Mouse (Mus musculus): Measurements from ENCODE around the gene Fgg. TPM values are rescaled to one million over a fixed set of nuclear protein-coding genes. Genes with fewer than 3 reads are reported as not detected.

The Fgg gene
- polyA plus RNA-seq (2014; fragmentation: Nextera tagmentation; extraction: Ambion mirVana), result 0.95 TPM in 1 of 2 replicates, not detected in the other

DNA sequence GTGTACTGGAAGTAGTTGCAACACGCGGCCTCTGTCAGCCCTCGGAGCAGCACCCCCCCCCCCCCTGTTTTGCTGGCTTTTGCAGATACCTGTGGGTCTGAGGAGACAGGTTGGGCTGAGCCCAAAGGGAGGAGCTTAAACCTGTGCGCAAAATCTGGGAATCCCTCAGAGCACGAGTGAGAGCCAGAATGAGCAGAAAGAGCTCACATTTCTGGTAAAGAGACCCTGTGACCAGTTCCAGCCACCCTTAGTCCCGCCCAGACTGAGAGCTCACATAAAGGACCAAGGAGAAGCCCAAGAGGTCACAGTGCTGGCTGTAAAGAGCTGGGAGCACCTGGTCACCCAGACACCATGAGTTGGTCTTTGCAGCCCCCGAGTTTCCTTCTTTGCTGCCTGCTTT lies at the start of gene Fgg:
Gene Fgg (plus strand): TSS at position 168 of the 400 bp plus-strand sequence.
- ATAC-seq (ENCODE audit: insufficient number of reproducible peaks, insufficient read depth, low FRiP score, low read depth), result no peak

DNA sequence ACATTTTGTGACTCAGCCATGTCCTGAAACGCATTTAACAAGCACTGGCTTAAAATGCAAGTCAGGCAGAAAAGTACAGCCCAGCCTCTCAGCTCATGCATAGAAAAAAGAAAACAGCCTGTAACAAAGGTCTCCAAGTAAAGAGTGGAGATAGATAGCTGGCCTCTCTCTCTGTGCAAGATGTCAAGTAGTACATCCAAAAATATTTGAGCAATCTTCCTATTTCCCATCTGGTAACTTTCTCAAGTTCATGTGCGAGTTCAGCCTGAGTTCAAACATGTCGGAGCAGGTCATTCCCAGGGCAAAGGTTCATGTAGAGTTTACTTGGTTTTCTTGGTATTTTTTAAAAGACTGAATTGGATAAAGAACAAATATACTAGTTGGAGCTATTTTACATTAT lies 36.5 kb upstream of the Fgg start:
- Histone ChIP-seq H3K27me3 (ENCODE audit: control insufficient read depth, insufficient read depth, low read length) (no peaks in the 10 kb centered on the region), H3K4me1 (ENCODE audit: control insufficient read depth, insufficient read depth, low read length) (no peaks in the 10 kb centered on the region), H3K4me3 (ENCODE audit: low read depth, low read length) (no peak overlapping the region), H3K27ac (ENCODE audit: low read length) (no peak overlapping the region), H3K36me3 (ENCODE audit: control insufficient read depth, insufficient read depth, low read length) (no peaks in the 10 kb centered on the region), H3K9me3 (ENCODE audit: control insufficient read depth, low read depth, low read length) (no peaks in the 10 kb centered on the region), H3K9ac (replicated peaks; ENCODE audit: low read depth, low read length) (no peak overlapping the region), H3K4me2 (replicated peaks; ENCODE audit: low read depth, low read length) (no peak overlapping the region)
- WGBS, result 61% methylated on average over 3 of the region's 3 CpGs
- ATAC-seq (ENCODE audit: insufficient number of reproducible peaks, insufficient read depth, low FRiP score, low read depth), result no peak

More for the DNA sequence above, at the start of gene Fgg:
- WGBS, result 42% methylated on average over 7 of the region's 7 CpGs
- H3K36me3 ChIP-seq (ENCODE audit: control insufficient read depth, insufficient read depth, low read length), result no peaks in the 10 kb centered on the region
- H3K4me1 ChIP-seq (ENCODE audit: control insufficient read depth, insufficient read depth, low read length), result no peaks in the 10 kb centered on the region
- H3K4me3 ChIP-seq (ENCODE audit: low read depth, low read length), result no peak within 1 kb of the TSS
- H3K9ac ChIP-seq (replicated peaks; ENCODE audit: low read depth, low read length), result no peak within 1 kb of the TSS
- no peaks in the 10 kb centered on the region for H3K9me3 ChIP-seq (ENCODE audit: control insufficient read depth, low read depth, low read length)
- no peak within 1 kb of the TSS for H3K27ac ChIP-seq (ENCODE audit: low read length)
- H3K27me3 ChIP-seq (ENCODE audit: control insufficient read depth, insufficient read depth, low read length), result no peaks in the 10 kb centered on the region
- H3K4me2 ChIP-seq (replicated peaks; ENCODE audit: low read depth, low read length), result no peak within 1 kb of the TSS

DNA sequence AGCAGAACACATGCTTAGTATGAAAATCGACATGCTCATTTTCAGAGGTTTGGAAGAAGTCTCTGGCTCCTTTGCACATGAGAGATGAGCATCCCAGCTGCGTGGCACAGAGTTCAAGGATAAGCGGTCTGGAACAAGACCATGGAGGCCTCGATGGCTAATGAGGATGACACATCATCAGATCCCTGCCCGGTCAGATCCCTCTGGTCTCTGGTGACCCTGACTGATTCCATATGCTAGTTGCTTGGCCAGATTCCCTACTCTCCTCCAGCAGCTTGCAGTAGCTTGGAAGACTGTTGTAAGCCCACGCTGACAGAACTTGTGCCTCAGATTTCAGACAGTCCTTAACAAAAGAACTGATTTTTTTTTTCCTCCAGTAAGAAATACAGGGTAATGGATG lies 26.7 kb upstream of the Fgg start:
- no peaks in the 10 kb centered on the region for H3K9me3 ChIP-seq (ENCODE audit: control insufficient read depth, low read depth, low read length)
- H3K27me3 ChIP-seq (ENCODE audit: control insufficient read depth, insufficient read depth, low read length), result no peaks in the 10 kb centered on the region
- no peak overlapping the region; the same call in 1 of the 2 replicates for H3K27ac ChIP-seq (ENCODE audit: low read length)
- H3K4me1 ChIP-seq (ENCODE audit: control insufficient read depth, insufficient read depth, low read length), result no peaks in the 10 kb centered on the region
- peak; percentile 58; the same call in 1 of the 2 replicates for ATAC-seq (ENCODE audit: insufficient number of reproducible peaks, insufficient read depth, low FRiP score, low read depth)
- no peak overlapping the region for H3K4me3 ChIP-seq (ENCODE audit: low read depth, low read length)
- H3K4me2 ChIP-seq (replicated peaks; ENCODE audit: low read depth, low read length), result no peak overlapping the region
- no peaks in the 10 kb centered on the region for H3K36me3 ChIP-seq (ENCODE audit: control insufficient read depth, insufficient read depth, low read length)
- H3K9ac ChIP-seq (replicated peaks; ENCODE audit: low read depth, low read length), result no peak overlapping the region
- 56% methylated on average over 6 of the region's 6 CpGs for WGBS

DNA sequence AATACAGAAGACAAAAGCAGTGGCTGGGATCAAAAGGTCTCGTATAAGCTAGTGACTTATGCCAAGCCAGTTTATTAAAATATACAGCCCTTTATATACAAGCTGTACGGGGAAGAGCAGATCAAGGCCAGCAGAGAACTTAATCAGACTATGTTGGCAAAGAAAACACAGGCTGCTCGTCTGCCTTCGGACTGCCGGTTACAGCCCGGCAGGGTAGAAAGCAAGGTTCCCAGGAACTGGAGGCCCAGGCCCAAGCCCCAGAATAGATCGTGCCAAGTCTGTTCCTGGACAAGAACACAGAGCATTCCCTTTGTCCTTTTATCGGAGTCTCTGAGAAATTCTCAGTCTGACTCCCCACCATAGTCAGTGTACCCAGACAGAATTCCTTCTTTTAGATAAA lies 25.7 kb upstream of the Fgg start:
- Histone ChIP-seq H3K9ac (replicated peaks; ENCODE audit: low read depth, low read length) (no peak overlapping the region), H3K9me3 (ENCODE audit: control insufficient read depth, low read depth, low read length) (no peaks in the 10 kb centered on the region), H3K36me3 (ENCODE audit: control insufficient read depth, insufficient read depth, low read length) (no peaks in the 10 kb centered on the region), H3K4me3 (ENCODE audit: low read depth, low read length) (no peak overlapping the region), H3K4me2 (replicated peaks; ENCODE audit: low read depth, low read length) (no peak overlapping the region), H3K27me3 (ENCODE audit: control insufficient read depth, insufficient read depth, low read length) (no peaks in the 10 kb centered on the region), H3K4me1 (ENCODE audit: control insufficient read depth, insufficient read depth, low read length) (no peaks in the 10 kb centered on the region), H3K27ac (ENCODE audit: low read length) (no peak overlapping the region)
- no peak for ATAC-seq (ENCODE audit: insufficient number of reproducible peaks, insufficient read depth, low FRiP score, low read depth)
- 59% methylated on average over 8 of the region's 8 CpGs for WGBS

DNA sequence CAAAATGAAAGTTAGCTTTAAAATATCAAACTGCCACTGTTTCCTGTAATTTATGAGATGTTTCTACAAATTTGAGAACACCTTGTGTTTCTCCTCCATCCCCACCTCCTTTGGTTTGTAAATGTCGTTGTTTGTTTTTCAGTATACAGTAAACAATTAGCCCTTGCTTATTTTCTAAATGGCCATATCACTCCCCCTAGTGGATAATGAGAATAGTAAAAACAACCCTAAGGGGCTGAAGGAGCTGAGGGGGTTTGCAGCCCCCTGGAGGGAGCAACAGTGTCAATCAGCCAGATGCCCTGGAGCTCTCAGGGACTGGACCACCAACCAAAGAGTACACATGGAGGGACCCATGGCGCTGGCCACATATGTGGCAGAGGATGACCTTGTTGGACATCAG lies 22.7 kb upstream of the Fgg start:
- H3K4me3 ChIP-seq (ENCODE audit: low read depth, low read length), result no peak overlapping the region
- no peaks in the 10 kb centered on the region for H3K9me3 ChIP-seq (ENCODE audit: control insufficient read depth, low read depth, low read length)
- no peak for ATAC-seq (ENCODE audit: insufficient number of reproducible peaks, insufficient read depth, low FRiP score, low read depth)
- H3K9ac ChIP-seq (replicated peaks; ENCODE audit: low read depth, low read length), result no peak overlapping the region
- H3K27me3 ChIP-seq (ENCODE audit: control insufficient read depth, insufficient read depth, low read length), result no peaks in the 10 kb centered on the region
- no peaks in the 10 kb centered on the region for H3K36me3 ChIP-seq (ENCODE audit: control insufficient read depth, insufficient read depth, low read length)
- WGBS, result 79% methylated on average over 2 of the region's 2 CpGs
- H3K27ac ChIP-seq (ENCODE audit: low read length), result no peak overlapping the region
- no peak overlapping the region for H3K4me2 ChIP-seq (replicated peaks; ENCODE audit: low read depth, low read length)
- H3K4me1 ChIP-seq (ENCODE audit: control insufficient read depth, insufficient read depth, low read length), result no peaks in the 10 kb centered on the region

DNA sequence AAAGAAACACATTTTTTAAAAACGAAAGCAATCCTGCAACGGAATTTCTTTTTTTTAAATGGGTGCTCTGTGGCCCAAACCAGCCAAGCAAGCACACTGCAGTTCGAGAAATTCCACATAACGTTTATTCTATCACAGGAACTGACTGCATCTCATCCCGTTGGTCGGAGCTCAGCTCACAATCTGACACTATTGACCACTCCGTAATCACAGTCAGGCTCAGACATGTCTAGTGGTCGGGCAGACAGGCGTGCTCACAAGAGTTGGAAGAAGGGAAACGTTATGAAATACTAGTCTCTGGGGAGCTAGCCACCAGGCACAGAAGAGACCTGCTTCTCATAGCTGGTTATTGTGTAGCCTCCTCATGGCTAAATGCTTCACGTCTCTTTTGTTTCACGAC lies 15.6 kb upstream of the Fgg start:
- peaks cover 3% of the 10 kb centered on the region; the same call in 1 of the 2 replicates for H3K4me1 ChIP-seq (ENCODE audit: control insufficient read depth, insufficient read depth, low read length)
- H3K36me3 ChIP-seq (ENCODE audit: control insufficient read depth, insufficient read depth, low read length), result no peaks in the 10 kb centered on the region
- H3K27me3 ChIP-seq (ENCODE audit: control insufficient read depth, insufficient read depth, low read length), result no peaks in the 10 kb centered on the region
- H3K4me3 ChIP-seq (ENCODE audit: low read depth, low read length), result no peak overlapping the region
- H3K9me3 ChIP-seq (ENCODE audit: control insufficient read depth, low read depth, low read length), result no peaks in the 10 kb centered on the region
- no peak for ATAC-seq (ENCODE audit: insufficient number of reproducible peaks, insufficient read depth, low FRiP score, low read depth)
- WGBS, result 67% methylated on average over 12 of the region's 12 CpGs
- no peak overlapping the region for H3K27ac ChIP-seq (ENCODE audit: low read length)
- no peak overlapping the region for H3K9ac ChIP-seq (replicated peaks; ENCODE audit: low read depth, low read length)
- no peak overlapping the region for H3K4me2 ChIP-seq (replicated peaks; ENCODE audit: low read depth, low read length)

DNA sequence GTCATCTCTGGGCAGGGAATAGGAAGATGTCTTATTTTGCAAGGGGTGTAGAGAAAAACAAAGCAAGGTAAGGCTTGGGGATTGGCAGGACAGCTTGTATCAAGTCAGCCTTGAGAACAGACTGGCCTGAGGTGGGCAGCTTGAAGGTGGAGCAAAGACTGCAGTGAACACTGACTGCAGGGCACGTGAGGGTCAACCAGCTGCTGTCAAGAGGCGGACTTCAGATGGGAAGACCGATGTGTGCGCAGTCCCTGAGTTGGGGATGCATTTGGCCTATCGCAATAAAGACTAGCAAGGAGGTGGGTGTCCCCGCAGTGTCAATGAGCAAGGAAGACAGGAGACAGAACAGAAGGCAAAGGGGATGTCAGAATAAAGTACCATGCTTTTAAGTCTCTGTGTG lies 14.6 kb upstream of the Fgg start:
- WGBS, result 73% methylated on average over 6 of the region's 6 CpGs

DNA sequence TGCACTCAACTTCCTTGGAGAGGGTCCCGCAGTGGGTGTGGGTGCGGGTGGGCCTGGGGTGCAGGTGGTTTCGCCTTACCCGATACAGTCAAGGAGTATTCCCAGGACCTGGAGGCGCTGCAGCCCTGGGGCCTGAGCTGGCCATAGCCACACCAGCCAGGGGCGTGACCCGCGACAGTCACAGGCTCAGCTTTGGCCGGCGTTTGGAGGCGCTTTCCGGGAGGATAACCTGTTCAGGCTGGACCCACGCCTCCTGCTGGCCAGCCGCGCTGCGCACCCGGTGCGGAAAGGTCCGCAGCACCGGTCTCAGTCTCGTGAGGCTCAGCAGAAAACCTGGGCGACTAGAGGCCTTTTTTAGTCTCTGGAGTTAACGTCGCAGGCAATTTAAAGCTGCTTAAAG lies 12.2 kb upstream of the Fgg start:
- H3K9me3 ChIP-seq (ENCODE audit: control insufficient read depth, low read depth, low read length), result no peaks in the 10 kb centered on the region
- peak; percentile 80; the same call in 1 of the 2 replicates for ATAC-seq (ENCODE audit: insufficient number of reproducible peaks, insufficient read depth, low FRiP score, low read depth)
- H3K4me2 ChIP-seq (replicated peaks; ENCODE audit: low read depth, low read length), result peak overlapping the region; percentile 46
- H3K4me1 ChIP-seq (ENCODE audit: control insufficient read depth, insufficient read depth, low read length), result peaks cover 3% of the 10 kb centered on the region; the same call in 1 of the 2 replicates
- H3K4me3 ChIP-seq (ENCODE audit: low read depth, low read length), result peak overlapping the region; percentile 12; the same call in 1 of the 2 replicates
- no peaks in the 10 kb centered on the region for H3K27me3 ChIP-seq (ENCODE audit: control insufficient read depth, insufficient read depth, low read length)
- WGBS, result 3% methylated on average over 24 of the region's 24 CpGs
- H3K36me3 ChIP-seq (ENCODE audit: control insufficient read depth, insufficient read depth, low read length), result no peaks in the 10 kb centered on the region
- H3K9ac ChIP-seq (replicated peaks; ENCODE audit: low read depth, low read length), result no peak overlapping the region
- no peak overlapping the region for H3K27ac ChIP-seq (ENCODE audit: low read length)

More for the DNA sequence above, 14.6 kb upstream of the Fgg start:
- Histone ChIP-seq H3K27ac (ENCODE audit: low read length) (no peak overlapping the region), H3K27me3 (ENCODE audit: control insufficient read depth, insufficient read depth, low read length) (no peaks in the 10 kb centered on the region), H3K4me1 (ENCODE audit: control insufficient read depth, insufficient read depth, low read length) (peaks cover 3% of the 10 kb centered on the region; the same call in 1 of the 2 replicates), H3K4me3 (ENCODE audit: low read depth, low read length) (no peak overlapping the region), H3K4me2 (replicated peaks; ENCODE audit: low read depth, low read length) (no peak overlapping the region), H3K9me3 (ENCODE audit: control insufficient read depth, low read depth, low read length) (no peaks in the 10 kb centered on the region), H3K36me3 (ENCODE audit: control insufficient read depth, insufficient read depth, low read length) (no peaks in the 10 kb centered on the region), H3K9ac (replicated peaks; ENCODE audit: low read depth, low read length) (no peak overlapping the region)
- no peak for ATAC-seq (ENCODE audit: insufficient number of reproducible peaks, insufficient read depth, low FRiP score, low read depth)

DNA sequence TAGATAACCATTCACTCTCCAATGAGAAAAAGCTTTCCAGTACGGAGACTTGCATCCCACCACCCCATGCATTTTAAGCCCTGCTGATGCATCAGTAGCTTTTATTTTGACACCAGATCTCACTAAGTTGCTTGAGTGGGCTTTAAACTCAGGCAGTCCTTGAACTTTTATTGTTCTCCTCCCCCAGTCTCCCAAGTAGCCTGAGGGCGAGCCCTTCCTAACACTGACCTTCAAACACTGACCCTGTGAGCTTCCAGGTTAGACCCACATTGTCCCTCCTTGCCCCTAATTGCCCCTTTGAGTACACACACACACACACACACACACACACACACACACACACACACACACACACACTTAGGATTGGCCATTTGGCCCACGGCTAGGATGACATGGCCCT lies 10.9 kb upstream of the Fgg start:
- H3K9ac ChIP-seq (replicated peaks; ENCODE audit: low read depth, low read length), result no peak overlapping the region
- H3K4me2 ChIP-seq (replicated peaks; ENCODE audit: low read depth, low read length), result no peak overlapping the region
- H3K27ac ChIP-seq (ENCODE audit: low read length), result no peak overlapping the region
- H3K4me3 ChIP-seq (ENCODE audit: low read depth, low read length), result no peak overlapping the region
- H3K9me3 ChIP-seq (ENCODE audit: control insufficient read depth, low read depth, low read length), result no peaks in the 10 kb centered on the region
- WGBS, result 74% methylated on average over 3 of the region's 3 CpGs
- H3K36me3 ChIP-seq (ENCODE audit: control insufficient read depth, insufficient read depth, low read length), result no peaks in the 10 kb centered on the region
- H3K4me1 ChIP-seq (ENCODE audit: control insufficient read depth, insufficient read depth, low read length), result peaks cover 3% of the 10 kb centered on the region; the same call in 1 of the 2 replicates
- no peaks in the 10 kb centered on the region for H3K27me3 ChIP-seq (ENCODE audit: control insufficient read depth, insufficient read depth, low read length)
- no peak for ATAC-seq (ENCODE audit: insufficient number of reproducible peaks, insufficient read depth, low FRiP score, low read depth)
